Mouse (Mus musculus): Measurements from ENCODE around the gene Pdcd1lg2. TPM values are rescaled to one million over a fixed set of nuclear protein-coding genes. Genes with fewer than 3 reads are reported as not detected.

Pdcd1lg2 gene
- polyA plus RNA-seq, 1 experiment from 2014 or later, result not detected

DNA sequence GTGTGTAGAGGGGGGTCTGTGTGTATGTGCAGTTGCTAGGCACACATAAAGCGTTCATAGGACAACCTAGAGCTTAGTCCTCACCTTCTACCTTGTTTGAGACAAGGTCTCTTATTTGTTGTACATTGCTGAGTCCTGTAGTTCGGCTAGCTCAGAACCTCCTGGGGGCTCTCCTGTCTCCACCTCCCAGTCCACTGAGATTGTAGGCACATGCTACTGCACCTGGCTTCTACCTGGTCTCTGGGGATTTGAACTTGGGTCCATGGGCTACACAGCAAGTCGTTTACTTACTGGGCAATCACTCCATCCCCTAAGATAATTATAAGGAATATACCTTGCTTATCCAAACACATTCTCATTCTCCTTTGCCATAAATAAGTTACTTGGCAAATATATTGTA is 38.1 kb upstream of the Pdcd1lg2 start:
- Histone ChIP-seq H3K27me3 (ENCODE audit: control insufficient read depth, insufficient read depth, low read length) (no peaks in the 10 kb centered on the region), H3K36me3 (replicated peaks; ENCODE audit: control insufficient read depth, insufficient read depth, low read depth, low read length) (no peaks in the 10 kb centered on the region), H3K4me3 (ENCODE audit: low read depth, low read length) (no peak overlapping the region), H3K4me2 (ENCODE audit: low read depth, low read length) (no peak overlapping the region), H3K4me1 (ENCODE audit: control insufficient read depth, insufficient read depth, low read length) (no peaks in the 10 kb centered on the region), H3K9ac (replicated peaks; ENCODE audit: low read length) (no peak overlapping the region), H3K27ac (replicated peaks; ENCODE audit: low read depth, low read length) (no peak overlapping the region), H3K9me3 (replicated peaks; ENCODE audit: control insufficient read depth, low read length) (no peaks in the 10 kb centered on the region)
- ATAC-seq (replicated peaks; ENCODE audit: insufficient number of reproducible peaks, low FRiP score, low TSS enrichment, low read depth) (no peak), DNase-seq (ENCODE audit: low spot score) (no peak)
- WGBS, result 75% methylated on average over 3 of the region's 3 CpGs

DNA sequence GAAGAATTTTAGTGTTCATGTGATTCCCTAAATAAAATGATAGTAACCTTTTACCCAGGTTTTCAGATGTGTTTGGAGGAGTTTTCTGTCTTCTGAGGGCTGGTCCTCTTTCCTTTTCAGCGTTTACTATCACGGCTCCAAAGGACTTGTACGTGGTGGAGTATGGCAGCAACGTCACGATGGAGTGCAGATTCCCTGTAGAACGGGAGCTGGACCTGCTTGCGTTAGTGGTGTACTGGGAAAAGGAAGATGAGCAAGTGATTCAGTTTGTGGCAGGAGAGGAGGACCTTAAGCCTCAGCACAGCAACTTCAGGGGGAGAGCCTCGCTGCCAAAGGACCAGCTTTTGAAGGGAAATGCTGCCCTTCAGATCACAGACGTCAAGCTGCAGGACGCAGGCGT is 37.3 kb upstream of the Pdcd1lg2 start:
- no peak overlapping the region for H3K4me2 ChIP-seq (ENCODE audit: low read depth, low read length)
- no peak overlapping the region for H3K27ac ChIP-seq (replicated peaks; ENCODE audit: low read depth, low read length)
- no peak overlapping the region for H3K9ac ChIP-seq (replicated peaks; ENCODE audit: low read length)
- WGBS, result 38% methylated on average over 11 of the region's 11 CpGs
- H3K4me1 ChIP-seq (ENCODE audit: control insufficient read depth, insufficient read depth, low read length), result no peaks in the 10 kb centered on the region
- ATAC-seq (replicated peaks; ENCODE audit: insufficient number of reproducible peaks, low FRiP score, low TSS enrichment, low read depth), result no peak
- H3K4me3 ChIP-seq (ENCODE audit: low read depth, low read length), result no peak overlapping the region
- no peaks in the 10 kb centered on the region for H3K9me3 ChIP-seq (replicated peaks; ENCODE audit: control insufficient read depth, low read length)
- no peaks in the 10 kb centered on the region for H3K27me3 ChIP-seq (ENCODE audit: control insufficient read depth, insufficient read depth, low read length)
- DNase-seq (ENCODE audit: low spot score), result no peak
- no peaks in the 10 kb centered on the region for H3K36me3 ChIP-seq (replicated peaks; ENCODE audit: control insufficient read depth, insufficient read depth, low read depth, low read length)

- no peak overlapping the region for H3K9ac ChIP-seq (replicated peaks; ENCODE audit: low read length)
- H3K27me3 ChIP-seq (ENCODE audit: control insufficient read depth, insufficient read depth, low read length), result no peaks in the 10 kb centered on the region
- no peak for DNase-seq (ENCODE audit: low spot score)
- ATAC-seq (replicated peaks; ENCODE audit: insufficient number of reproducible peaks, low FRiP score, low TSS enrichment, low read depth), result no peak
- no peaks in the 10 kb centered on the region for H3K4me1 ChIP-seq (ENCODE audit: control insufficient read depth, insufficient read depth, low read length)
- H3K27ac ChIP-seq (replicated peaks; ENCODE audit: low read depth, low read length), result no peak overlapping the region
- WGBS, result 91% methylated on average over 9 of the region's 9 CpGs
- H3K9me3 ChIP-seq (replicated peaks; ENCODE audit: control insufficient read depth, low read length), result no peaks in the 10 kb centered on the region
- H3K4me2 ChIP-seq (ENCODE audit: low read depth, low read length), result no peak overlapping the region
- no peaks in the 10 kb centered on the region for H3K36me3 ChIP-seq (replicated peaks; ENCODE audit: control insufficient read depth, insufficient read depth, low read depth, low read length)
- no peak overlapping the region for H3K4me3 ChIP-seq (ENCODE audit: low read depth, low read length)
Measured at GRCm38 (mm10) chr19:29374947-29375346, 35.8 kb upstream of the Pdcd1lg2 start.

GRCm38 (mm10) chr19:29376382-29376781 is 34.3 kb upstream of the Pdcd1lg2 start:
- no peaks in the 10 kb centered on the region for H3K36me3 ChIP-seq (replicated peaks; ENCODE audit: control insufficient read depth, insufficient read depth, low read depth, low read length)
- H3K9me3 ChIP-seq (replicated peaks; ENCODE audit: control insufficient read depth, low read length), result no peaks in the 10 kb centered on the region
- no peak overlapping the region for H3K4me2 ChIP-seq (ENCODE audit: low read depth, low read length)
- H3K4me3 ChIP-seq (ENCODE audit: low read depth, low read length), result no peak overlapping the region
- DNase-seq (ENCODE audit: low spot score), result no peak
- no peak for ATAC-seq (replicated peaks; ENCODE audit: insufficient number of reproducible peaks, low FRiP score, low TSS enrichment, low read depth)
- H3K27ac ChIP-seq (replicated peaks; ENCODE audit: low read depth, low read length), result no peak overlapping the region
- H3K4me1 ChIP-seq (ENCODE audit: control insufficient read depth, insufficient read depth, low read length), result no peaks in the 10 kb centered on the region
- H3K27me3 ChIP-seq (ENCODE audit: control insufficient read depth, insufficient read depth, low read length), result no peaks in the 10 kb centered on the region
- 71% methylated on average over 3 of the region's 3 CpGs for whole genome bisulfite sequencing
- H3K9ac ChIP-seq (replicated peaks; ENCODE audit: low read length), result no peak overlapping the region

GRCm38 (mm10) chr19:29379839-29380603 is 30.7 kb upstream of the Pdcd1lg2 start:
- no peak overlapping the region for H3K4me2 ChIP-seq (ENCODE audit: low read depth, low read length)
- WGBS, result 90% methylated on average over 14 of the region's 14 CpGs
- H3K4me1 ChIP-seq (ENCODE audit: control insufficient read depth, insufficient read depth, low read length), result no peaks in the 10 kb centered on the region
- H3K27me3 ChIP-seq (ENCODE audit: control insufficient read depth, insufficient read depth, low read length), result no peaks in the 10 kb centered on the region
- no peak overlapping the region for H3K9ac ChIP-seq (replicated peaks; ENCODE audit: low read length)
- H3K4me3 ChIP-seq (ENCODE audit: low read depth, low read length), result no peak overlapping the region
- H3K27ac ChIP-seq (replicated peaks; ENCODE audit: low read depth, low read length), result no peak overlapping the region
- ATAC-seq (replicated peaks; ENCODE audit: insufficient number of reproducible peaks, low FRiP score, low TSS enrichment, low read depth) (no peak), DNase-seq (ENCODE audit: low spot score) (no peak)
- no peaks in the 10 kb centered on the region for H3K36me3 ChIP-seq (replicated peaks; ENCODE audit: control insufficient read depth, insufficient read depth, low read depth, low read length)
- H3K9me3 ChIP-seq (replicated peaks; ENCODE audit: control insufficient read depth, low read length), result no peaks in the 10 kb centered on the region

DNA sequence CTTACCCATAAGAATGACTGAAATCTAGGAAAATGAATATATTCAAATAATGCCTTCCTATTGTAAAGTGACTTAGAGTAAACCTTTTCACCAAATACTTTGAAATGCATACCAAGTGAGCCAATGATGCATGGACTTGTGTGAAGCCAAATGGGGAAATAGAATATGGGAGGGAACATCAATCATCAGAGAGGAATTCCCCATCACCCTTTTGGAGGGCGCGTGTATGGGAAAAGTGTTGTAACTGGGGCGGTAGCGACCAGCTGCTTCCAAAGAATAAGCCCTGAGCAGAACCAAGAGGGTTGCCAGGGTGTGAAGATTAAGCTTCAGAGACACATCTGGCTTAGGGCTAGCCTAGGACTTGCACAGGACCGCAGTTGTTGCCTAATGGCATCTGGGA is 27.4 kb upstream of the Pdcd1lg2 start:
- Histone ChIP-seq H3K27ac (replicated peaks; ENCODE audit: low read depth, low read length) (no peak overlapping the region), H3K36me3 (replicated peaks; ENCODE audit: control insufficient read depth, insufficient read depth, low read depth, low read length) (no peaks in the 10 kb centered on the region), H3K9ac (replicated peaks; ENCODE audit: low read length) (no peak overlapping the region), H3K4me2 (ENCODE audit: low read depth, low read length) (no peak overlapping the region), H3K4me3 (ENCODE audit: low read depth, low read length) (no peak overlapping the region), H3K27me3 (ENCODE audit: control insufficient read depth, insufficient read depth, low read length) (no peaks in the 10 kb centered on the region), H3K4me1 (ENCODE audit: control insufficient read depth, insufficient read depth, low read length) (no peaks in the 10 kb centered on the region), H3K9me3 (replicated peaks; ENCODE audit: control insufficient read depth, low read length) (no peaks in the 10 kb centered on the region)
- ATAC-seq (replicated peaks; ENCODE audit: insufficient number of reproducible peaks, low FRiP score, low TSS enrichment, low read depth) (no peak), DNase-seq (ENCODE audit: low spot score) (no peak)
- 90% methylated on average over 5 of the region's 5 CpGs for WGBS

- H3K4me2 ChIP-seq (ENCODE audit: low read depth, low read length), result no peak overlapping the region
Measured at GRCm38 (mm10) chr19:29384412-29384811, 26.3 kb upstream of the Pdcd1lg2 start.

DNA sequence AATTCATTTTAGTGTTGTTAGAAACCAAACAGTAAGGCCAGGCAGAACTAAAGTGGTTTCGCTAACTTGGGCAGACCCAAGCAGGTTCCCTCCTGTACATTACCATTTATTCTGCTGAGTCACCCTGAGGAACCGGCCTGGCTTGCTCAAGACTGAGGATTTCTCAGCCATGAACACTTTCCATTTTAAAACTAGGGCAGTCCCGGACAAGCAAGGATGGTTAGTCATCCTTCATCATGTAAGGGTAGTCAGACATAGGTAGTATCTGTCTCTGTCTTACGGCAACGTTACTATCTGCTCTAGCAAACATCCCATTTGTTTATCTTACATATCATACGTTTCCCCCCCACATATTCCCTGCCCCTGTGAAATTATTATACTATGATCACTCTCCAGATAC is 25.7 kb upstream of the Pdcd1lg2 start:
- DNase-seq (ENCODE audit: low spot score) (no peak), ATAC-seq (replicated peaks; ENCODE audit: insufficient number of reproducible peaks, low FRiP score, low TSS enrichment, low read depth) (no peak)
- H3K4me2 ChIP-seq (ENCODE audit: low read depth, low read length), result no peak overlapping the region
- H3K9me3 ChIP-seq (replicated peaks; ENCODE audit: control insufficient read depth, low read length), result no peaks in the 10 kb centered on the region
- no peaks in the 10 kb centered on the region for H3K4me1 ChIP-seq (ENCODE audit: control insufficient read depth, insufficient read depth, low read length)
- H3K9ac ChIP-seq (replicated peaks; ENCODE audit: low read length), result no peak overlapping the region
- no peak overlapping the region for H3K4me3 ChIP-seq (ENCODE audit: low read depth, low read length)
- no peak overlapping the region for H3K27ac ChIP-seq (replicated peaks; ENCODE audit: low read depth, low read length)
- 86% methylated on average over 6 of the region's 6 CpGs for WGBS
- H3K27me3 ChIP-seq (ENCODE audit: control insufficient read depth, insufficient read depth, low read length), result no peaks in the 10 kb centered on the region
- no peaks in the 10 kb centered on the region for H3K36me3 ChIP-seq (replicated peaks; ENCODE audit: control insufficient read depth, insufficient read depth, low read depth, low read length)

More at GRCm38 (mm10) chr19:29384412-29384811, 26.3 kb upstream of the Pdcd1lg2 start:
- no peak overlapping the region for H3K27ac ChIP-seq (replicated peaks; ENCODE audit: low read depth, low read length)
- no peaks in the 10 kb centered on the region for H3K27me3 ChIP-seq (ENCODE audit: control insufficient read depth, insufficient read depth, low read length)
- no peaks in the 10 kb centered on the region for H3K36me3 ChIP-seq (replicated peaks; ENCODE audit: control insufficient read depth, insufficient read depth, low read depth, low read length)
- no peak overlapping the region for H3K9ac ChIP-seq (replicated peaks; ENCODE audit: low read length)
- H3K4me1 ChIP-seq (ENCODE audit: control insufficient read depth, insufficient read depth, low read length), result no peaks in the 10 kb centered on the region
- no peak overlapping the region for H3K4me3 ChIP-seq (ENCODE audit: low read depth, low read length)
- DNase-seq (ENCODE audit: low spot score), result no peak
- no peaks in the 10 kb centered on the region for H3K9me3 ChIP-seq (replicated peaks; ENCODE audit: control insufficient read depth, low read length)
- 88% methylated on average over 9 of the region's 9 CpGs for WGBS
- no peak for ATAC-seq (replicated peaks; ENCODE audit: insufficient number of reproducible peaks, low FRiP score, low TSS enrichment, low read depth)
